Comparison of ENCODE assay signal across 10 mouse cellular contexts in the genomic region with DNA sequence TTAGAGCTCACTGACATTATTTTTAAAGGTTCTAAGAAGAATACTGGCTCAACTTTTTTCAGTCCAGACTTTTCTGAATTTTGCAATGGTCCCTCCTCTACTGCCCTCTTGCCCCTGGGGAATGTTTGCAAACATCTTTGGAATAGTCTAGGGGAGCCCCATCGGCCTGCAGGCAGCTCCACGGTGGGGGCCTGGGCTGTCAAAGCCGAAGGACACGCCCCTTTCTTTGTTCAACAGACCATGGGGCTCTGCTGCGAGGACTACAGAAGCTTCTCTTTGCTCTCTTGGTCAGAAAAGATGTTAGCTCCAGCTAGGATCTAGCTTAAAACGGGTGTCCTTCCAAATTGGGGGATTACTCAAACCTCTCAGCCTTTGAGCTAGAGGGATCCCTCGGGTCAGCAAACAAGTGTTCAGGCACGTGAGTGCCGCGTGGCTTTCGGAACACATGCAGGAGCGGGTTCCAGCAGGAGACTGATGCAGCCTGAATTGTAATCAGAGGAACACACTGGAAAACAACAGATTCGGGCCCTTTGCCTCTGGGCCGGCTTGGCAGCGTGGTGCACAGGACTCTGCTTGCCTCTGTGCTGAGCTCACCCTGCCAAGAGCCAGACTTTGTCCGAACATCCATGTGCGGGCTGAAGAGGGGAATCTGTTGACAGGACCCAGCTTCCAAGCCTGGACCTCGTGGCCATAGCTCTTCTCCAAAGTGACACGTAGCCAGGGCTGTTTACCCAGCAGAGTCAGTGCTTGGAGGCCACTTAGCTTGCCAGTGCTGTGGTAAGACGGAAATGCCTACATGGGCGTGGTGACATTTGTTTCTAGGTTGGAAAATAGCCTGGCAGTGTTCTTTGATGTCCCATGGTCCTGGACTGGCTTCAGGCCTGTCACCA. TPM values are rescaled to one million over a fixed set of nuclear protein-coding genes. Genes with fewer than 3 reads are reported as not detected.
A peak's percentile ranks its signal among the peaks of the same experiment; 100 is the strongest.
DNase-seq lines count a peak whose midpoint lies in the region; TF ChIP-seq lines count a peak whose summit lies in the region.
"Had no signal": no experiment of that assay in that cellular context is flagged by ENCODE, and none has a peak within 500 bp of the region (broad histone marks: within the 10 kb centered on the region; RNA-seq: fewer than 3 reads in every experiment).

No protein-coding gene starts in this region.

- TF ChIP-seq CTCF in liver, adult 2 months (IDR thresholded peaks at IDR 0.05; ENCODE audit: low read depth, low read length), result no peak

- DNase-seq in liver, adult 2 months (ENCODE audit: extremely low read depth, low read depth, low spot score), result peak; percentile 93
- DNase-seq in liver, result no peak
- peak; percentile 38 to 50 for DNase-seq in cerebellum, postnatal 25 days
- peak; percentile 80 for DNase-seq in gastrocnemius, postnatal 14 days
- peak; percentile 51 to 68 for DNase-seq in layer of hippocampus, adult 18-20 months (ENCODE audit: low spot score in 2 of 2)
- peak; percentile 44 to 67 for DNase-seq in lung, postnatal 4 days
- no peak for DNase-seq in thymus, postnatal 14 days
- DNase-seq in T-cell, adult 2 months (ENCODE audit: low spot score), result no peak

- H3K27me3 ChIP-seq in liver, adult 2 months (ENCODE audit: control insufficient read depth, insufficient read depth, low read length), result no peaks in the 10 kb centered on the region

- no peaks in the 10 kb centered on the region for H3K79me2 ChIP-seq in liver, adult 2 months (ENCODE audit: control insufficient read depth, insufficient read depth, low read length)

- no peaks in the 10 kb centered on the region for H3K36me3 ChIP-seq in liver, adult 2 months (ENCODE audit: control insufficient read depth, insufficient read depth, low read length)
- H3K36me3 ChIP-seq: G1E had no signal

- peaks cover 7% of the 10 kb centered on the region for H3K4me1 ChIP-seq in liver, adult 2 months (ENCODE audit: control insufficient read depth, insufficient read depth, low read length)

- intact Hi-C loops in gastrocnemius, postnatal 14 days (cut with DNase I; ENCODE audit: low total_unique reads), result loop anchor here (5.0 to 10.0 kb wide), 3 partner anchors 115 to 1377 kb away; a partner anchor contains a TSS

- peak overlapping the region; percentile 5 for H3K27ac ChIP-seq in liver, adult 2 months (replicated peaks; ENCODE audit: insufficient read depth, low read depth, low read length)
- H3K27ac ChIP-seq: macrophage had no signal

- no peak overlapping the region for H3K4me3 ChIP-seq in liver, adult 2 months (ENCODE audit: insufficient read depth, low read depth, low read length)

- 20% methylated on average over 21 of the region's 21 CpGs for WGBS in liver, adult 2 months

- no peak for TF ChIP-seq POLR2A in liver, adult 2 months (IDR thresholded peaks at IDR 0.05; ENCODE audit: extremely low read depth, insufficient read depth, low read length)

- H3K9ac ChIP-seq in liver, adult 2 months (ENCODE audit: low read depth, low read length), result no peak overlapping the region

RNA-seq across cellular contexts. Expression of a gene that starts 47.0 kb away (rescaled TPM):
- total RNA-seq in liver, adult 2 months (2014; rRNA removed), result 0.74 and 1.1 TPM in 2 replicates
- polyA plus RNA-seq in liver, adult 2 months (2012; rRNA removed), result 2.3 and 4.3 TPM in 2 replicates
- 1 to 10 TPM; 2.5 to 3.1 TPM for total RNA-seq in gastrocnemius, postnatal 14 days (2021)
- under 1 TPM; 0.13 to 0.17 TPM for total RNA-seq in layer of hippocampus, adult 18-20 months (2021)
- total RNA-seq: G1E had no signal
- polyA plus RNA-seq: G1E, macrophage had no signal

Comparison
In these comparisons a context has a peak if more than half of its experiments do, and no peak if none do; other contexts are left out.
1. DNase-seq: peak in liver, adult 2 months (single experiment), cerebellum, postnatal 25 days (2 of 2), gastrocnemius, postnatal 14 days (single experiment), layer of hippocampus, adult 18-20 months (2 of 2) and lung, postnatal 4 days (2 of 2); none in liver (single experiment), thymus, postnatal 14 days (single experiment) and T-cell, adult 2 months (single experiment).